Mouse (Mus musculus) frontal cortex, adult 2 months (tissue): ENCODE measurements around the gene Gfy. TPM values are rescaled to one million over a fixed set of nuclear protein-coding genes. Genes with fewer than 3 reads are reported as not detected.
"Not testable (repeated sequence)": the region's sequence is repeated elsewhere in the genome, so short reads cannot be mapped to it uniquely, and the experiment has no call there.

Source experiments
- DNase-seq, 2 experiments: peaks; one replicate each; pipeline ENCODE4 v3.0.0; 2022; ENCODE audit warnings: low spot score in 1 of 2; ENCODE audit errors: extremely low spot score in 1 of 2
- polyA plus RNA-seq: library from polyadenylated mRNA; depleted of rRNA; stranded (reverse); fragments of >200 nt; gene quantifications from 2 replicates; pipeline ENCODE4 v1.2.3, GENCODE M21; 2012

The Gfy gene
- polyA plus RNA-seq, 1 experiment = 0.96 TPM

- not testable (repeated sequence) for DNase-seq
Observed at GRCm38 (mm10) chr7:45153052-45153451, 26.3 kb downstream of the Gfy start.

GRCm38 (mm10) chr7:45151303-45151702, 28.1 kb downstream of the Gfy start:
- DNase-seq = no peak

GRCm38 (mm10) chr7:45150321-45150720, 29.0 kb downstream of the Gfy start:
- DNase-seq = no peak

GRCm38 (mm10) chr7:45149545-45149944, 29.8 kb downstream of the Gfy start:
- no peak for DNase-seq

GRCm38 (mm10) chr7:45148534-45149098, 30.8 kb downstream of the Gfy start:
- DNase-seq = no peak

- DNase-seq = no peak
Observed at GRCm38 (mm10) chr7:45147899-45148298, 31.5 kb downstream of the Gfy start.

GRCm38 (mm10) chr7:45147267-45147666, 32.1 kb downstream of the Gfy start:
- no peak for DNase-seq

GRCm38 (mm10) chr7:45145460-45145859, 33.9 kb downstream of the Gfy start:
- DNase-seq = no peak

- no peak for DNase-seq
Observed at GRCm38 (mm10) chr7:45144368-45145174, 34.8 kb downstream of the Gfy start.

- no peak for DNase-seq
Observed at GRCm38 (mm10) chr7:45141914-45142313, 37.5 kb downstream of the Gfy start.

- DNase-seq = no peak
Observed at GRCm38 (mm10) chr7:45141319-45141718, 38.0 kb downstream of the Gfy start.

- no peak for DNase-seq
Observed at GRCm38 (mm10) chr7:45139904-45140723, 39.3 kb downstream of the Gfy start.

DNA sequence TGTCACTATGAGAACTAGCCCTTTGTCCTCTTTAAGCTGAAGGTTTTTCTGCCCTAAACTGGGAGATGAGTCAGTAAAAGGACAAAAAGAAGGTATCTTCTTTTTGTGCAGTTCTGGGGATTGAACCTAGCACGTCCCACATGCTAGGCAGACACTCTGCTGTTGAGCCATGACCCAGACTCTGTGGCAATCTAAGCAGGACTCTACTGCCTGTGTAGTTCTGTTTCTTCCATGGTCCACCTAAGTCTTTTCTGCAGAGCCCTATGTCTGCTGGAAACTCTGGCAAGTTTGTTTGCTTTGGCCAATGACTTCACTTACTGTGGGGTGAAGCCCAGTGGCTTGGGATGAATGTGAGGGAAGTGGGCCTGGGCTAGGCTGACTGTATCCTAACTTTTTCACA, 41.0 kb downstream of the Gfy start:
- no peak for DNase-seq

DNA sequence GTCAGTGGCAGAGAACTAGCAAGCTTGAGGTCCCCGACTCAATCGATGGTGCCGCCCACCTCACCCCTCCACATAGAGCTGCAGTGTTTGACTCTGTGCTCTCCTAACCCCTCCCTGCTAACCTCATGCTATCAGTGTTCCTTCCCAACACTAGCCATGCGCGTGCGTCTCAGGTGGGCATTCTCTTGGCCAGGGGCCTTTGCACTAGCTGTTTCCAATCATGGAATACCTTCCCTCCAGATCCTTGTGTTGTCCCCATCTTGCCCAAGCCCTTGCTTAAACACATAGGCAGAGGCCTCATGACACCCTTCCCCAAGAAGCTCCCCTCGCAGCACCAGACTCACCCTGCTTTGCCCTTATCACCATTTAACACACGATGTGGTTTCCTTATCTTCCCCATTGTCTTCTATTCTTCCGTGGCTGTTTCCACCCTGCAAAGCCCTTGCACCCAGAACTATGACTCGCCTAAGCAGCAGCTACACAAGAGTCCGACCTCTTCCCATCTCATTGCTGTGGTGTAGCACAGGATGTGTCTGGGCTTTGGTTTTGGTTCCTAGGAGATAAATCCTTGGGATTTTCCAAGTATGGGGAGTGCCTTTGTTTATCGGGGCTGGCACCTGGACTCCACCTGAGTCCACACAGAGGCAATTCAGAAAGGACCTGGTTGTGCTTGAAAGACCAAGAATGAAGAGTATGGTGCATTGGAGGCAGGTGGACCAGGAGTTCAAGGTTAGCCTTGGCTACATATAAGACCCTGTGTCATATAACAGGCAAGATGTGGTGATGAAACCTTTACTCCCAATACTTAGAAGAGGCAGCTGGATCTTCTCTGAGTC, 42.0 kb downstream of the Gfy start:
- no peak for DNase-seq

- DNase-seq = peak; percentile 78 to 95
Observed at GRCm38 (mm10) chr7:45135993-45136567, 43.3 kb downstream of the Gfy start, which contains the start of the genes Gm45713 and Flt3l. Gene Gm45713, minus strand, starts transcription at chr7:45136231. Gene Flt3l, minus strand, starts transcription at chr7:45136432.

GRCm38 (mm10) chr7:45135370-45135769, 44.0 kb downstream of the Gfy start:
- DNase-seq = no peak

DNA sequence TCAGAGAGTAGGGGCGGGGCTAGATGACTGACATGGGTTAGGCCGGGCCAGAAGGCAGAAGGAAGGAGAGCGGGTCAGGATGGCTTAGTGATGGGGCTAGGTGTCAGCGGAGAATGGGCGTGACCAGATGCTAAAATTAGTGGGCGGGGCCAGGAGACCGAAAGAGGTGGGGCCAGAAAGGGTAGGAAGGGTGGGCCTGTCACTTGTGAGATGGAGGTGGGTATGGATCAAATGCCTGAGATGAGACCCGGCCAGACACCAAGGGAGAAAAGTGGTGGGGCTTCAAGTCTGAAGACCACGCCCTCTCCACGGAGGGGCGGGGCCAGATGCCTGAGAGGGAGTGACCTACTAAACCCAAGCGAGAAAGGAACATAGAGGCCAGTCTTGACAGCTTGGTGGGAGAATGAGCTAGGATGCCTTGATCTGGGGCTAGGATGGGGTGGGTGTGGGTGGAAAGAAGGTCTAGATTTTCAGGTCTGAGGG, 44.8 kb downstream of the Gfy start:
- DNase-seq = no peak

GRCm38 (mm10) chr7:45133446-45134159, 45.8 kb downstream of the Gfy start:
- DNase-seq = no peak

GRCm38 (mm10) chr7:45131850-45132249, 47.5 kb downstream of the Gfy start:
- no peak for DNase-seq
